Mouse (Mus musculus) olfactory bulb, adult 2 months (tissue): Measurements from ENCODE around the gene Taf6.

Experiments used
- CTCF ChIP-seq: fragments of 200-500 bp; IDR thresholded peaks from 2 replicates; pipeline ENCODE4 v1.5.1; 2012; ENCODE audit warnings: low read depth, mild to moderate bottlenecking, low read length, moderate library complexity; ENCODE audit not compliant: insufficient read depth
- POLR2A ChIP-seq: fragments of 200-500 bp; IDR thresholded peaks from 2 replicates; pipeline ENCODE4 v1.6.1; 2012; ENCODE audit warnings: mild to moderate bottlenecking, low read depth, low read length, moderate library complexity; ENCODE audit not compliant: insufficient read depth

DNA sequence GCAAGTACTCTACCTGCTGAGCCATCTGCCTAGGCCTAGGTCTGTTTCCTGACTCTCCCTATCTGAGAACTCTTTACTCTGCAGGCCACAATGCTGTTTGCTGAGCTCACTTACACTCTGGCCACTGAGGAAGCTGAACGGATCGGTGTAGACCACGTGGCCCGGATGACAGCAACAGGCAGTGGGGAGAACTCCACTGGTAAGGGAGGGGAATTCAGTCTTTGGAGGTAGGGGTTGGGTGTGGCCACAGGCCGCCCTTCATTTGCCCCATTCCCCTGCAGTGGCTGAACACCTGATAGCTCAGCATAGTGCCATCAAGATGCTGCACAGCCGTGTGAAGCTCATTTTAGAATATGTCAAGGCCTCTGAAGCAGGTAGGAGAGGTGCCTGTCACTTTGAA, 24.2 kb downstream of the Taf6 start:
- TF ChIP-seq CTCF = no peak
- TF ChIP-seq POLR2A = no peak
